Mouse (Mus musculus): Measurements from ENCODE around the gene Gstm2. TPM values are rescaled to one million over a fixed set of nuclear protein-coding genes. Genes with fewer than 3 reads are reported as not detected.
"Not testable (repeated sequence)": the region's sequence is repeated elsewhere in the genome, so short reads cannot be mapped to it uniquely, and the experiment has no call there.

Gene Gstm2
- polyA plus RNA-seq, 1 experiment from 2014 or later = 7.9 TPM

DNA sequence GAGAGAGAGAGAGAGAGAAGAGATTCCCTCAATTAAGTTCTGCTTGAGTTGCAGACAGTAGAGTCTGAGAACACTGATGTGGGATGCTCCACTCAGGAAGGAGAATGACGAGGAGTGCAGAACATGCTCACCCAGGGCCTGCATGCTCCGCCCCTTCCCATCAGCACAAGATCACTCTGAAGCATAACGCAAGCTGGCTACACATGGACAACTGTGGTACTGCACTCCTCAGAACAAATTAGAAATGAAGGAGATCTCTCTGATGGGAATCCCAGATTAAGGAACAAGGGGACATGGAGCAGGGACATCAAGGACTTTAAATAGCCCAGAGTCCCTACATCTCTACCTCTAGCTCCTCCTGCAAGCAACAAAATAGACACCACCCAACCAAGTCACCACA lies 5.0 kb downstream of the Gstm2 start:
- ATAC-seq (ENCODE audit: low FRiP score) (no peak), DNase-seq (ENCODE audit: low spot score) (no peak)
- Histone ChIP-seq H3K4me3 (replicated peaks; ENCODE audit: low read length) (no peak overlapping the region), H3K9me3 (ENCODE audit: control insufficient read depth, low read length) (no peaks in the 10 kb centered on the region), H3K4me2 (replicated peaks) (no peak overlapping the region), H3K4me1 (replicated peaks; ENCODE audit: control insufficient read depth, insufficient read depth, low read length) (no peaks in the 10 kb centered on the region), H3K9ac (no peak overlapping the region), H3K27me3 (ENCODE audit: control insufficient read depth, insufficient read depth, low read length) (no peaks in the 10 kb centered on the region), H3K27ac (no peak overlapping the region), H3K36me3 (replicated peaks; ENCODE audit: control insufficient read depth, insufficient read depth) (no peaks in the 10 kb centered on the region)
- 65% methylated on average over 3 of the region's 3 CpGs for WGBS

DNA sequence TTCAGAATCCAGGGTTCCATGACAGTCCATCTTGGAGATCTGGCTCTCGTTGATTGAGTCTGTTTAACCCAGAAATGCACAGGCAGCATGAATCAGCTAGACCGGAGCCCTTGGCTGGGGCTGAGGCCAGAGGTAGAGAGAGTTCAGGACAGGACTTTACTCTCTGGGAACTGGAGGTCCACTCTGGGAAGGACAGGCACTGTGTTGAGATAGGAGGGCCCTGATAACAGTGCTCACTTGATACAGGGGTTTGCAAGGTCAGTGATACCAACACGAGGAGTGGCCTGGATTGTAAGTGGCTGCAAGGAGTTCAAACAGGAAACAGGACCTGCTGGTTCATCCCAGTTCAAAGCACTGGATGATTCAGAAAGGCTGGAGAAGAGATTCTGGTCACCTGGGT lies 8.6 kb downstream of the Gstm2 start:
- WGBS = 89% methylated on average over 3 of the region's 3 CpGs
- ATAC-seq (ENCODE audit: low FRiP score) = no peak
- H3K36me3 ChIP-seq (replicated peaks; ENCODE audit: control insufficient read depth, insufficient read depth) = no peaks in the 10 kb centered on the region
- H3K4me2 ChIP-seq (replicated peaks) = no peak overlapping the region
- no peak for DNase-seq (ENCODE audit: low spot score)
- H3K27me3 ChIP-seq (ENCODE audit: control insufficient read depth, insufficient read depth, low read length) = no peaks in the 10 kb centered on the region
- H3K4me1 ChIP-seq (replicated peaks; ENCODE audit: control insufficient read depth, insufficient read depth, low read length) = no peaks in the 10 kb centered on the region
- H3K9ac ChIP-seq = no peak overlapping the region
- no peak overlapping the region for H3K4me3 ChIP-seq (replicated peaks; ENCODE audit: low read length)
- H3K27ac ChIP-seq = no peak overlapping the region
- no peaks in the 10 kb centered on the region for H3K9me3 ChIP-seq (ENCODE audit: control insufficient read depth, low read length)

DNA sequence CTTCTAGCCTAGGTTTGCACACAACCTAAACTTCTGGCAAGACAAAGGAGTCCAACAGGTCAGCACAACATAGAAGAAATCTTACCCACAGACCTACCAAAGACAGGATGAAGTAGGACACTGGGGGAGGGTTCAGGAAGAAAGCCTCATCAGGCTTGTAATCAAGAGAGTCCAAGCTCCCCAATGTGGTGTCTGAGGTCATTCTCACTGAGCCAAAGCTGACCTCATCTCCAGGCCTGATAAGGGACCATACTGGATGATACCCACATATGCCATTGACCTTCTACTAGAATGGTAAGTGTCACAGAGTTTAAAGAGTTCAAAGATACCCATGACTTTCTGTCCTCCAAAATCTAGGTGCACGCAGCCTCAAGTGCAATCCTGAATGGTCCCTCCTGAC lies 12.0 kb downstream of the Gstm2 start:
- H3K9me3 ChIP-seq (ENCODE audit: control insufficient read depth, low read length) = no peaks in the 10 kb centered on the region
- WGBS = 90% methylated on average over 1 of the region's 1 CpGs
- H3K4me3 ChIP-seq (replicated peaks; ENCODE audit: low read length) = no peak overlapping the region
- DNase-seq (ENCODE audit: low spot score) (no peak), ATAC-seq (ENCODE audit: low FRiP score) (no peak)
- no peaks in the 10 kb centered on the region for H3K27me3 ChIP-seq (ENCODE audit: control insufficient read depth, insufficient read depth, low read length)
- H3K4me2 ChIP-seq (replicated peaks) = no peak overlapping the region
- no peaks in the 10 kb centered on the region for H3K36me3 ChIP-seq (replicated peaks; ENCODE audit: control insufficient read depth, insufficient read depth)
- H3K27ac ChIP-seq = no peak overlapping the region
- H3K4me1 ChIP-seq (replicated peaks; ENCODE audit: control insufficient read depth, insufficient read depth, low read length) = no peaks in the 10 kb centered on the region
- H3K9ac ChIP-seq = no peak overlapping the region

DNA sequence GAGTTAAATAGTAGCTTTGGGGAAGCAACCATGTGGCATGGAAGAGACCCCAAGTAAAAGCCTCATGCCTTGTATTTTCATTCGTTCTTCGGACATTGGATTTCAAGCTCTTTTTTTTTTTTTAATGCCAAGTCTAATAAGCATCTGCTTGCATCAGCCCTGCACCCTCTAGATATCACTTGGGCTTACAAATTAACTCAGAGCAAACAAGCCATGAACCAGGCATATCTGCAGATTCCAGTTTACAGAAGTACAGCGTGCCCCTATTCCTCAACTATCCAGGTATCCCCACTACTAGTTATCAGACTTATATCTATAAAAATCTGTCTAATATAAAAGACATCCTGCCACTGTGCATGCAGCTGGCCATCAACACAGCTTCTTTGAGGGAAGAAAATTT lies 14.2 kb downstream of the Gstm2 start:
- no peaks in the 10 kb centered on the region for H3K36me3 ChIP-seq (replicated peaks; ENCODE audit: control insufficient read depth, insufficient read depth)
- H3K4me2 ChIP-seq (replicated peaks) = no peak overlapping the region
- WGBS = 95% methylated on average over 3 of the region's 3 CpGs
- H3K27ac ChIP-seq = no peak overlapping the region
- H3K27me3 ChIP-seq (ENCODE audit: control insufficient read depth, insufficient read depth, low read length) = no peaks in the 10 kb centered on the region
- no peaks in the 10 kb centered on the region for H3K9me3 ChIP-seq (ENCODE audit: control insufficient read depth, low read length)
- DNase-seq (ENCODE audit: low spot score) (no peak), ATAC-seq (ENCODE audit: low FRiP score) (no peak)
- no peak overlapping the region for H3K4me3 ChIP-seq (replicated peaks; ENCODE audit: low read length)
- H3K9ac ChIP-seq = no peak overlapping the region
- H3K4me1 ChIP-seq (replicated peaks; ENCODE audit: control insufficient read depth, insufficient read depth, low read length) = no peaks in the 10 kb centered on the region

DNA sequence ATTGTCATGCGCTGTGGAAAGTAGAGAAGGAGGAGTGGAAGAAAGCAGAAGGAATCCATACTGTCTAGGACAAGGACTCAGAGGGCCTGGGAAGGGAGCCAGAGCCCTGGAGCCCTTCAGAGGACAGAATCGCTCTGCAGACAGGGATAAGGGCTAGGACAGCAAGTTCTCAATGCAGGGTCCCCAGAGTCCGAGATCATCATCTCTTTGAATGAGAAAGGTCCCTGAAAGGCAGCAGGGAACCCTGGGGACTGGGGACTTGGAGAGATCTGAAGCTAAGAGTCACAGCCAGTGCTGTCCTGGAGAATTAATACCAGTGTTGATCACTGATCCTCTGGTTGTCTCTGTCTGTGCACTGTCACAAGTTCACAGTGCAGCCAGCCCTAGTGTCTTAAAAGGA lies 15.2 kb downstream of the Gstm2 start:
- 54% methylated on average over 3 of the region's 3 CpGs for whole genome bisulfite sequencing
- not testable (repeated sequence) for H3K27ac ChIP-seq; ATAC-seq (ENCODE audit: low FRiP score); H3K4me1 ChIP-seq (replicated peaks; ENCODE audit: control insufficient read depth, insufficient read depth, low read length); H3K4me2 ChIP-seq (replicated peaks); H3K9me3 ChIP-seq (ENCODE audit: control insufficient read depth, low read length); H3K27me3 ChIP-seq (ENCODE audit: control insufficient read depth, insufficient read depth, low read length); H3K9ac ChIP-seq; DNase-seq (ENCODE audit: low spot score); H3K36me3 ChIP-seq (replicated peaks; ENCODE audit: control insufficient read depth, insufficient read depth); H3K4me3 ChIP-seq (replicated peaks; ENCODE audit: low read length)

DNA sequence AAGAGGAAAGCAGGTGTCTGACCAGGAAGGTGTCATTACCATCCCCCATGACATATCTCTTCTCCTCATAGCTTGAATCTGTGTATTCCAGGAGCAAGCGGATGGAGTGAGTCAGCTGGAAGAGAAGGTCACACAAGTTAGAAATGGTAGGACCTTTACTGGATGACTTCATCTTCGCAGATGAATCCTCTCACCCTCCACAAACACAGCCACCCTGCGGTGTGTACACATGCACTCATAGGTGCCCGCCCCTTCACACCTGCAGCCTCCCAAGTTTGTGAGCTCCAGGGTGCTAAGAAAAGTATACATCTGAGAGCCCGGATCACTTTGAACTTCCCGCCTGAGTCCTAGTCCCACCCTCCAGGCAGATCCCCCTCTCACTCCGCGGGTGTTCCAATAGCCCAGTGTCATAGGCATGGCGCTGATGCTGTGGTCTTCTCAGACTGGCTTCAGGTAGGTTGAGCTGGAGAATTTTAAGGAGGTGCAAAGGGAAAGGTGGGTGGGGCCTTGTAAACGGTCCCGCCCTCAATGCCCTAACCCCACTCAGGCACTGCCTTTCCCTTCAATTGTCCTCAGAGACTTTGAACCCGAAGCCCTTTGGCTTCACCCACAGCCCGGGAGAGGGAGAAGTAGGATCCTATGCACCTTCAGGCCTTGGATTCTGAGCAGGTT lies 17.4 kb downstream of the Gstm2 start, which contains the start of gene Gstm3:
TSS of gene Gstm3 (minus strand) at position 560 of the 672 bp plus-strand sequence.
- H3K27me3 ChIP-seq (ENCODE audit: control insufficient read depth, insufficient read depth, low read length) = no peaks in the 10 kb centered on the region
- no peak within 1 kb of the TSS for H3K27ac ChIP-seq
- H3K9ac ChIP-seq = no peak within 1 kb of the TSS
- no peak for DNase-seq (ENCODE audit: low spot score)
- no peaks in the 10 kb centered on the region for H3K36me3 ChIP-seq (replicated peaks; ENCODE audit: control insufficient read depth, insufficient read depth)
- H3K9me3 ChIP-seq (ENCODE audit: control insufficient read depth, low read length) = no peaks in the 10 kb centered on the region
- H3K4me3 ChIP-seq (replicated peaks; ENCODE audit: low read length) = no peak within 1 kb of the TSS
- WGBS = 68% methylated on average over 13 of the region's 13 CpGs
- no peak within 1 kb of the TSS for H3K4me2 ChIP-seq (replicated peaks)
- H3K4me1 ChIP-seq (replicated peaks; ENCODE audit: control insufficient read depth, insufficient read depth, low read length) = 0 out of 2 replicates have a peak, but pooled peaks cover 5% of the 10 kb centered on the region
- ATAC-seq (ENCODE audit: low FRiP score) = no peak

DNA sequence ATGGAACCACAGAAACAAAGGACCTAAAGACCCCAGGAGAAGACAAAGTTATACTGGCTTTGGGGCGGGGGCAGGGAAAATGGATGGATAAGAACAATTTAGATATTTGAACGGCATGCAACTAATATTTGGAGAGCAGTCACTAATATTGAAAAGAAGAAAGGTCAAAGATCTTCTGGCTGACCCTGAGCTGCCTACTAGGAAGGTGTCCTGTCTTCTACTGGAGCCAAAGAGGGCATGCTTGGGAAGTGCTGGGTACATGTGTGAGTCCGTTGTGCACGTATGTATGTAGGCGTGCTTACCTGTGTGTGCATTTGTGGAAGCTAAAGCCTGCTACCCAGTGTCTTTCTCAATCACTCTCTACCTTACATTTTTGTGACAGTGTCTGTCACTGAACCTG lies 19.6 kb downstream of the Gstm2 start:
- Histone ChIP-seq H3K9ac (no peak overlapping the region), H3K36me3 (replicated peaks; ENCODE audit: control insufficient read depth, insufficient read depth) (no peaks in the 10 kb centered on the region), H3K4me1 (replicated peaks; ENCODE audit: control insufficient read depth, insufficient read depth, low read length) (0 out of 2 replicates have a peak, but pooled peaks cover 5% of the 10 kb centered on the region), H3K9me3 (ENCODE audit: control insufficient read depth, low read length) (no peaks in the 10 kb centered on the region), H3K27me3 (ENCODE audit: control insufficient read depth, insufficient read depth, low read length) (no peaks in the 10 kb centered on the region), H3K4me3 (replicated peaks; ENCODE audit: low read length) (no peak overlapping the region), H3K27ac (no peak overlapping the region), H3K4me2 (replicated peaks) (no peak overlapping the region)
- WGBS = over 99% methylated on average over 5 of the region's 5 CpGs
- DNase-seq (ENCODE audit: low spot score) (no peak), ATAC-seq (ENCODE audit: low FRiP score) (no peak)

DNA sequence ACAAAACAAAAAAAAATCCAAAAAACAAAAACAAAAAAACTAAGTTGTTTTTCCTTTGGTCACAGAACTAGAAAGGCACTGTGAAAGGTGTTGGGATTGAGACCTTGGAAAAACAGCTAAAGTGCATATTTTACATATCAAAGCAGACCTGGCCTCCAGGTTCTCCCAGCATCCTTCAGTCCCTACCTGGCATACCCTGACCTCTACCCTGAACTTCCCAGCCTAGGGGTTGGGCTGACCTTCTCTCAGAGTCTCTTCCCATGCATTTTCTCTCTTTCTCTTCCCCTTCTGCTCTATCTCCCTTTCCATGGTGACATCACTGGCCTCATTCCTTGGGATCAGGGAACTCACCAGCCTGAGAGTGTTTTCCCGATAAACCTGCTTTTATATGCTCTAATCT lies 20.7 kb downstream of the Gstm2 start:
- Histone ChIP-seq H3K9me3 (ENCODE audit: control insufficient read depth, low read length) (no peaks in the 10 kb centered on the region), H3K4me1 (replicated peaks; ENCODE audit: control insufficient read depth, insufficient read depth, low read length) (0 out of 2 replicates have a peak, but pooled peaks cover 5% of the 10 kb centered on the region), H3K9ac (no peak overlapping the region), H3K27me3 (ENCODE audit: control insufficient read depth, insufficient read depth, low read length) (no peaks in the 10 kb centered on the region), H3K27ac (no peak overlapping the region), H3K4me3 (replicated peaks; ENCODE audit: low read length) (no peak overlapping the region), H3K4me2 (replicated peaks) (no peak overlapping the region), H3K36me3 (replicated peaks; ENCODE audit: control insufficient read depth, insufficient read depth) (no peaks in the 10 kb centered on the region)
- DNase-seq (ENCODE audit: low spot score) (no peak), ATAC-seq (ENCODE audit: low FRiP score) (no peak)
- 85% methylated on average over 1 of the region's 1 CpGs for WGBS

DNA sequence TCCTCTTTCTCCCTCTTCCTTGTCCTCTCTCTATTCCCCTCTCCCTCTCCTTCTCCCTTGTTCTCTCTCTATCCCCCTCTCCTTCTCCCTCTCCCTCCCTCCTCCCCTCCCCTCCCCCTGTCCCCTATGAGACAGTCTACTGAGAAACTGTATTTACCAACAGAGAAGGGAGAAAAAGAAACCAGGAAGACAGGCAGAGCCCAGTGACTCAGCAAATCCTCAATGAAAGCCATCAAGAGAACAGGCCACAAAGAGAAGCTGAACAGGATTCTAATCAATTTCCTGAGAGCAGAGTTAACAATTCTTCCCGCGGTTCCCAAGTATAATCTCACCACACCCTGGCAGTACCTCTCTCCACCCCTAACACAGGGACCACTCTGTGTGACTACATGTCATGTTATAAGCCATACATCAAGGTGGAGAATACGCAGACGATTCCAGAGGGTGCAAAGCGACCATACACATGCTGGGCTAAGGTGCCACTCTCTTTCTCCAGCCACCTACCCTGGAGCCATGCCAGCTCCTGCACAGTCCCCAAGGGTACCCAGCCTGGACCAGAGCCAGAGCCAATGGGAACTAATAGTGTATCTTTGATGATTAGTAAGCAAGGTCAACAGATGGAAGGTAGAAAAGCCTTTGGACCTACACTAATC lies 21.5 kb downstream of the Gstm2 start:
- WGBS = 63% methylated on average over 5 of the region's 5 CpGs
- DNase-seq (ENCODE audit: low spot score) (no peak), ATAC-seq (ENCODE audit: low FRiP score) (no peak)
- Histone ChIP-seq H3K4me1 (replicated peaks; ENCODE audit: control insufficient read depth, insufficient read depth, low read length) (0 out of 2 replicates have a peak, but pooled peaks cover 5% of the 10 kb centered on the region), H3K9ac (no peak overlapping the region), H3K27ac (no peak overlapping the region), H3K27me3 (ENCODE audit: control insufficient read depth, insufficient read depth, low read length) (no peaks in the 10 kb centered on the region), H3K9me3 (ENCODE audit: control insufficient read depth, low read length) (no peaks in the 10 kb centered on the region), H3K36me3 (replicated peaks; ENCODE audit: control insufficient read depth, insufficient read depth) (no peaks in the 10 kb centered on the region), H3K4me3 (replicated peaks; ENCODE audit: low read length) (no peak overlapping the region), H3K4me2 (replicated peaks) (no peak overlapping the region)

All from hindbrain, embryonic 14.5 days (tissue).